Mouse (Mus musculus) yolk sac, embryonic 10.5 days (tissue): Measurements from ENCODE around the gene St3gal3.

ENCODE experiments used
- DNase-seq: peaks from one replicate; pipeline ENCODE4 v3.0.0-alpha.2; 2017; ENCODE audit warnings: low spot score

The St3gal3 gene

GRCm38 (mm10) chr4:118019640-118020039, 115.1 kb downstream of the St3gal3 start:
- DNase-seq = no peak

GRCm38 (mm10) chr4:118019218-118019617, 115.5 kb downstream of the St3gal3 start:
- no peak for DNase-seq

GRCm38 (mm10) chr4:118017021-118017805, 117.5 kb downstream of the St3gal3 start:
- no peak for DNase-seq

GRCm38 (mm10) chr4:118016323-118016911, 118.3 kb downstream of the St3gal3 start:
- no peak for DNase-seq

GRCm38 (mm10) chr4:118015636-118016035, 119.1 kb downstream of the St3gal3 start:
- peak; percentile 58 for DNase-seq

- no peak for DNase-seq
Observed at GRCm38 (mm10) chr4:118015126-118015525, 119.6 kb downstream of the St3gal3 start.

GRCm38 (mm10) chr4:118010661-118011173, 124.0 kb downstream of the St3gal3 start:
- no peak for DNase-seq

- no peak for DNase-seq
Observed at GRCm38 (mm10) chr4:118008433-118009033, 126.2 kb downstream of the St3gal3 start.

GRCm38 (mm10) chr4:118001355-118001754, 133.4 kb downstream of the St3gal3 start:
- no peak for DNase-seq

GRCm38 (mm10) chr4:118000605-118001208, 134.0 kb downstream of the St3gal3 start:
- no peak for DNase-seq

- DNase-seq = no peak
Observed at GRCm38 (mm10) chr4:117999951-118000350, 134.8 kb downstream of the St3gal3 start.

- DNase-seq = peak; percentile 75
Observed at GRCm38 (mm10) chr4:117997381-117998269, 137.1 kb downstream of the St3gal3 start.

GRCm38 (mm10) chr4:117996701-117997100, 138.0 kb downstream of the St3gal3 start:
- no peak for DNase-seq

GRCm38 (mm10) chr4:117995461-117995860, 139.3 kb downstream of the St3gal3 start:
- no peak for DNase-seq

GRCm38 (mm10) chr4:117993421-117993820, 141.3 kb downstream of the St3gal3 start:
- DNase-seq = no peak

- no peak for DNase-seq
Observed at GRCm38 (mm10) chr4:117992872-117993271, 141.8 kb downstream of the St3gal3 start.

GRCm38 (mm10) chr4:117992036-117992435, 142.7 kb downstream of the St3gal3 start:
- DNase-seq = no peak

GRCm38 (mm10) chr4:117991055-117991627, 143.6 kb downstream of the St3gal3 start:
- no peak for DNase-seq

GRCm38 (mm10) chr4:117990571-117990970, 144.1 kb downstream of the St3gal3 start:
- DNase-seq = no peak

- DNase-seq = no peak
Observed at GRCm38 (mm10) chr4:117989801-117990200, 144.9 kb downstream of the St3gal3 start.

- DNase-seq = no peak
Observed at GRCm38 (mm10) chr4:117986766-117987165, 147.9 kb downstream of the St3gal3 start.
